Mouse (Mus musculus): ENCODE measurements around the gene Lrp3.

DNA sequence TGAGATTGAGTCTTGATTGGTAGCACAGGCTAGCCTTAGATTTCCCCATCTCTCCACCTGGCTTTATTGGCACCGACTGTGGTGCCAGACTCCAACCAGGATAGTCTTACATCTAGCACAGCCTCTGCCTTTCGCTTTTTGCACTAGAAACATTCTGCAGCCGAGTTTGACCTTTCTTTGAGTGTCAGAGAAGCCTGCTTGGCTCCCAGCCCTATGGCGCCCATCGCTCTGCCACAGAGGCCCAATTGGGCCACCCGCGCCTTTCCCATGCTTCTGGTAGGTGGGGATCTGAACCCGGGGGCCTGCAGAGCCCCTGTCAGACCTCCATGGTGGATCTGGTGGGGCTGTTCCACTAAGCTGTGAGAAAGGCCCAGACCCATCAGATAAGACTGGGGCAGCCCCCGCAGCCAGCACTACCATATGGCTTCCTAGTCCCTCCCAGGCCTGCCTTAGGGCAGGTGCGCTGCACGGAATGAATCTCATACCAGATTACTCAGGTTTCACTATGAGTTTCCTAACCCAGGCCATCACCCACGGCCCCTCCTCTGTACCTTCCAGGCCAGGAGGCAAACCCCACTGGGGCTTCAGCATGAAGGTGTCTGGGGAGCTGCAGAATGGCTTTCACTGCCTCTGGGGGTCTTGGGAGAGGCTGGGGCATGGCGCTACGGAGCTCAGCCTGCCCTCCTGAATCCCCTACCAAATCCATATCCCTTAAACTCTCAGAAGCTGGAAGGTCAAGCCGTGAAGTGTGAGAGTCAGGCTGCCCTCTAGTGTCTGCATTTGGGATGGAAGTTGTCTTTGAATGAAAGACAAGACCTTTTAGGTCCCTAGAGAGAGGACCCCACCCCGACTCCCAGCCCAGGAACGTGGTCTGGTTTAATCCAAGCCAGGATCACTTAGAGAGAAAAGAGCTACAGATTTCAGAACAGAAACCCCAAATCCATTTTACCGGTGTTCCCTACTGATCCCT lies 38.6 kb downstream of the Lrp3 start:
- TF ChIP-seq CTCF (IDR thresholded peaks at IDR 0.05; ENCODE audit: insufficient read depth, low read length), result peak; percentile 39
- no peak for TF ChIP-seq POLR2A (IDR thresholded peaks at IDR 0.05; ENCODE audit: borderline replicate concordance, extremely low read depth, low read depth, low read length)
